Mouse (Mus musculus) embryonic stem cell, embryonic (primary cell): ENCODE measurements around the gene Ntf3.

ENCODE experiments used
- CTCF ChIA-PET, 4 experiments: fragments of 300-600 bp in 2 of 4; fragments of 350-600 bp in 2 of 4; sonication (Branson Sonifier 250); formaldehyde crosslinking; loops; one replicate each; lab custom pipeline; 2022; ENCODE audit warnings: inconsistent platforms in 2 of 4; lab: Charles Lee
- POLR2A ChIA-PET, 4 experiments: fragments of 300-600 bp in 2 of 4; fragments of 350-600 bp in 2 of 4; sonication (Branson Sonifier 250); formaldehyde crosslinking; loops; one replicate each; lab custom pipeline; 2022; ENCODE audit warnings: antibody characterized with exemption in 4 of 4, inconsistent platforms in 1 of 4; lab: Charles Lee

Ntf3 gene

DNA sequence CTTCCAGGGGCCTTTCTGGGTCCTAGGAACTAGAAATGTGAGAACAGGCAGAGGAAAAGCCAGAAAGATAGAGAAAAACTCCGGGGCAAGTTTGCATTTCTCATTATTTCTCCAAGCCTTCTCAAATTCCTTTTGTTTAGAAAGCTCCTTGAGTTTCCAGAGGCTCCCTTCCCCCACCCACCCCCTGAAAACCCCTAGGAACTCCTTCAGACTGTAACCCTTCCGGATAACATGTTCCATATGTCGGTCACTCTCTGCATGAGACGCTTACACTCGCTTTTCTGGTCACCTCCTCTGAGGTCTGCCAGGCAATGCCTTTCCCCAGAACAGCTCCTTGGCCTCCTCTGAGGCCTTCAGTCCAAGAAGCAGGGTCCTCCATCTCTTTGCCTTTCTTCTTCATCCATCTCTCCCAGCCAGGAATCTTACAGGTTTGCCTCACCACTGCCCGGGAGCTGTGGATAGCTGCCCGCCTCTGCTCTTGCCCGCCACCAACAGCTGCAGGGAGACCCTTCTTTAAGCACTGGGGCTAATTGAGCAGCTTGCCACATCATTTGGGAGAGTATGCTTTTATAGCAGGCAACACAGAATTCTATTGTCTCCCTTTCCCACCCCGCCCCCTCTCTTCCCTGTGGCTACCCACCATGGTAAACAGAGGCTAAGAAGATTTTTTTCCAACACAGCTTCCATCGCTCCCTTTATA is 51.6 kb downstream of the Ntf3 start:
- ChIA-PET POLR2A (no interaction called here), CTCF (no interaction called here)

DNA sequence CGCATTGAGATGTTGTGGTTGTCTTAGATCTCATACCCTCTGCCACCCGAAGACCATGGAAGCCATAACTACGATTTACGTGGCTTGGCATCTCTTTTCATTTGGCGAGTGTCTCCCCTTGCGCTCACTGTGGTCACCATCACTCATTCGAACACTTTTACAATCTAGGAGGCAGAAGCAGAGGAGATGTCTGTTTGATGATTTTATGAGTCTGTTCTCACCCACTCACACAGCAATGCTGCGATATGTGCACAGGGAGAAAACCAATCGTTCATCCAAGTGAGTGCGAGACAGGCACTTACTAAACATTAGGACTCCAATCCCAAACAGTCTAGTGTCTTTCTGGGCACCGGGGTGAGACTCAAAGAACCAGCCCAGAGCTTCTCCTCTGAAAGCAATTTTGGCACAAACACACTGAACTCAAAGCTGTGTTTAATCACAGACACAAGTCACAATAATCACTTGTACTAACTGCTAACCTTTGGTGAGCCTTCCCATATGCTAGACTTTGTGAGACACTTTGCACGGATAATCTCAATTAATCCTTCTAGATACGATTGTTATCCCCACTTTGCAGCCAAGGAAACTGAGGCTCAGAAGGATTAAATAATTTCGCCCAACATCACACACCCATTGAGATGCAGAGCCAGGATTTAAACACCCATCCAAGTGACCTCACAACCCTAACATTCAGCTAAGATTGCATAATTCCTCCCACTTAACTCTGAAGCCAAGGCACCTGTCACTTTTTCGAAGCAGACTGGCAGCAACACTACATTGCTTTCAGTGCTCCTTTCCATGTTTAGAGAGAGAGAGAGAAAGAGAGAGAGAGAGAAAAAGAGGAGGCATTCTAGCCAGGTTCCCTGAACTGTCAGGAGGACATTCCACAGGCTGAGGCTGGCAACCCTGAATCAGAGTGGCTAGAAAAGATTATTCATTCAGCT is 55.5 kb downstream of the Ntf3 start:
- ChIA-PET POLR2A (interaction anchor here in 1 of 4 experiments (0.7 kb wide), 1 partner anchor 15 kb away, joined by 3 read pairs; no protein-coding TSS in a partner anchor), CTCF (no interaction called here)

DNA sequence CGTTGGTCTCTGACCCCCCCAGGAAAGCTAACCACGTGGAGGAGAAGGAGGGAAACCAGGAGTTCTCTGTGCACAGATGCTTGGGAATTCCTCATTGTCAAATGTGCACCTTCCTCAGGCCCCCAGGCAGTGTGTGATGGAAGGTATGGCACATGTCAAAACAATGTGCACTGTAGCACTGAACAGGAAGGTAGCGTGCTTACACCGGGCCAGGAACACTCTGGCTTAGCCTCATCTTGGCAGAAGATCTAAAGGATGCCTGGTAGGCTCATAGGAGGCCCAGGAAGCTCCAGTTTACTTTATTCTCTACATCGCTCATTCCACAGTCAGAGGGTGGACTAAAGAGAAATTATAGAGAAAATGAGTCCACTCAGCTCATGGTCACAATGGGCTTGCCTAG is 57.5 kb downstream of the Ntf3 start:
- ChIA-PET POLR2A (interaction anchor here in 2 of 4 experiments (0.6 to 0.7 kb wide), 3 partner anchors 46 to 808 kb away, joined by 3 read pairs; no protein-coding TSS in a partner anchor), CTCF (no interaction called here)

DNA sequence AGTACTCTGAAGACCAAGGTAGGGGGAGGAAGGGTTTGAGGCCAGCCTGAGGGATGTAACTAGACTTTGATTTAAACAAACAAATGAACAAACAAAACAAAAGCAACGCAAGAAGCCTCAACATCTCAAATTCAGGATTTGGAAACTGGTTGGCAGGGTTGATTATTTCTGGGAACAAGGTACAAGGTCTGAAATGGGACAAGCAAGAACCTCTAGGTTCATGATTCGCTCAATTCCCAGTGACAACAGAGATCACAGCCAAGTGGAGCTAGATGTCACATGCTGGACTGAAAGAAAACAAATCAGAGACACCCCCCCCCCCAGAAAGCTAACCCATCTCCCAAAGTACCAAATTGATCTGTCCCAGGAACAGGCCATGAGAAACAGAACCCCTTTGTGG is 57.9 kb downstream of the Ntf3 start:
- ChIA-PET CTCF (no interaction called here), POLR2A (interaction anchor here in 2 of 4 experiments (0.6 to 0.7 kb wide), 2 partner anchors 449 to 808 kb away, joined by 3 read pairs; no protein-coding TSS in a partner anchor)

DNA sequence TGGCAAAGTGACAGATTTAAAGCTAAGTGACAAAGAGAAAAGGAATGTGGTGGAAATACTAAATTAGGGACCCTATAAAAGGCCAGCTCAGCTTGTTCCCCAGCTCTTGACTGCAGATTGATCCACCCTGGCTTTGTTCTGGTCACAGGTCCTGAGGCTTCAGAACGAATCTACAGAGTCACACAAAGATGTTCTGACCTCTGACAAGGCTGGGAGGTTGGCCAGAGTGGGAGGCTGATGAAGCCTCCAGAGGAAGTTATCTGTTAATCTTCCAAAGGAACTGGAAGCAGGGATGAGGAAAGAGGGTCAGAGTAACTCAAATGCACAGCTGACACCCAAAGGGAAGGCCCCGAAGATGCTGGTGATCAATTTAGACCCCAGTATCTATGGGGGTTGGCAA is 59.3 kb downstream of the Ntf3 start:
- CTCF ChIA-PET: no interaction called here
- POLR2A ChIA-PET: no interaction called here

DNA sequence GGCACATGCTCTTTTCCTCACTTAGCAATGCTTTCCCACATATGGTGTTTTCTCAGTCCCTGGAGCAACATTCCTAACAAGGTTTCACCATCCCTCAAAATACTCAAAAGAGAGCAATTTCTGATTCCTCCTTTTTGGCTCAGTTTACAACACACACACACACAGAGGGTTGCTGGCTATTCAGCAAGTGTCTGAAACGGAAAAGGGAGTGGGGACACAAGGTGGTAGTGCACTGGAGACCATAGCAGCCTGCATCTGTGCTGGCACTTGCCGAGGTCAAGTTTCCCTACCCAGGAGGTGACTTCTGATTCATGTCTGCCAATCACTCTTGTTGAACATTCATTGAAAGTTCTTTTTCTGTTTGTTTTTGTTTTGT is 59.9 kb downstream of the Ntf3 start:
- POLR2A ChIA-PET: no interaction called here
- CTCF ChIA-PET: no interaction called here

DNA sequence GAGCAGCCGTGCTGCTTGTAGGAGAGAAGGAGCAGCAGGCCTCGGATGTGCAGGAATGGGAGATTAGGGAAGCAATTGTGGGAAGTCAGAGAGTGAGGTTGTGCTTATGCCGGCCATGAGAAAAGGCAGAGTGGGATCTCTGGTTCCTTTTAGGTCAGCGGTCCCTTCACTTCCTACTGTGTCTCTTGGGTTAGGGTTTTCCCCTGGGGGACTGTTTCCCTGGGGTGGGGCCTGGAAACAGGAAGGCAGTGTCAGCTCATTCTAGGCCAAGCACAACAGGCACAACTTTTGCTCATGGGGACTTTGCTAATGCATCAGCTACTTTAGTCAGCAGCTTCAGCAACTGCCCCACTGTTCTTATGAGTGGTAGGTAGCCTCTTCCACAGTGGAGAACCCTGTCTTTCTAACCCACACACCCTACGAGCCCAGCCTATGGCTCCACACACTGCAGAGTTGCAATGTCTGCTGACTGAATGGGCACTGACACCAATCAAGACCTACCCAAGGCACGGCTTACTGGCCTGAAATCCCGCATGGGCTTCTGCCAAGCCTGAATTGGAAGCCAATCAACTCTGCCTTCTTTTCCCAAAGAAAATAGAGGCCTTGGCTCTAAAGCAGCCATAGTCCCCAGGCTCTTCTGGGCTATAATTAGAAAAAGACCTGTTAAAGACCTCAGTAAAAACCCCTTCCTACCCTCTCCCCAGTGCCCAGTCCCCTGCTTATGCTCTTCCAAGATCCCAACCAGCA is 60.5 kb downstream of the Ntf3 start:
- CTCF ChIA-PET: no interaction called here
- POLR2A ChIA-PET: no interaction called here

DNA sequence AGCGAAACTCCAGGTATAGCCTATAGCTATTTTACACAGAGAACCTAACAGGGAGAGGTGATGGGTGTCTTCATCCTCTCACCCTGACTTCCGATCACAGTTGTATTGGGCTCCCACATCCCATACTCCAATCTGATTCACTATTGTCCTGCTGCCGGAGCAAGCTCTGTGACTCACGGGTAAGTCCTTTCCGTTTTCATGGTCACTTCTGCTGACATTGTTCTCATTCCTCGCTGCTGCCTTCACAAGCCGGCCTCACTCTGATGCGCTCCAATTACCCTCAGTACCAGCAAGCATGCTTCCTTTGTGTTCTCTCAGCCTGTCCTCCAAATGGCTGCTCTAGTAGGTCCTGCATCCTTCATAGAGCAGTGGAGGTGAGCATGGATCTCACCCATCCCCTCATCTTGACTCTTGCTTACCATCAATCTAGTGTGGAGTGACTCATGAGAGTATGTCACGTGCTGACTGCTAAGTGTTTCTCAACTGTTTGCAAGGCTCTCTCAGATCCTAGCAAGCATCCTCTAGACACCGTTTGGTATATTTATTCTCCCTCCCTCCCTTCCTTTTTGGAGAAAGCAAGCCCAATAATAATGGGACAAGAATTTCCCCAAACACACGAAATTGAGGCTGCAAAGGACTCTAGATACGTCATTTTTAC is 61.5 kb downstream of the Ntf3 start:
- CTCF ChIA-PET: no interaction called here
- POLR2A ChIA-PET: no interaction called here

DNA sequence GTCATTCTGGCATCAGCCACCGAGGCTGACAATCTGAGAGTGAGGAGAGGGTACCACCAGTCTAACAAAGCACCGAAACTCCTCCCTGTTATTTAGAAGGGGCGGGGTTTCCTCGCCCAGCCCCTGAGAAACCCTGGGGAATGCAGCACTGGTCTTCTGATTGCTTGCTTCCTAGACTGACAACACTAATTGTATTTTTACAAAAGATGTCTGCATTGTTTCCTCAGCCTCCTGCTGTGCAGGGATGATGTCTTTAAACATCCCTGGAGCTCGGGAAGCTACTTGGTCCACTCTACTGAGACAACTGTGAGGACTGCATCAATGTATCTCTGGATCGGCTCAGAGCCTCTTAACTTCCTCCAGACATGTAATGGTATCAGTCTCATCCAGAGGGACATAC is 64.1 kb downstream of the Ntf3 start:
- POLR2A ChIA-PET: no interaction called here
- CTCF ChIA-PET: interaction anchor here in 1 of 4 experiments (0.5 kb wide), 1 partner anchor 603 kb away, joined by 5 read pairs; no protein-coding TSS in a partner anchor

DNA sequence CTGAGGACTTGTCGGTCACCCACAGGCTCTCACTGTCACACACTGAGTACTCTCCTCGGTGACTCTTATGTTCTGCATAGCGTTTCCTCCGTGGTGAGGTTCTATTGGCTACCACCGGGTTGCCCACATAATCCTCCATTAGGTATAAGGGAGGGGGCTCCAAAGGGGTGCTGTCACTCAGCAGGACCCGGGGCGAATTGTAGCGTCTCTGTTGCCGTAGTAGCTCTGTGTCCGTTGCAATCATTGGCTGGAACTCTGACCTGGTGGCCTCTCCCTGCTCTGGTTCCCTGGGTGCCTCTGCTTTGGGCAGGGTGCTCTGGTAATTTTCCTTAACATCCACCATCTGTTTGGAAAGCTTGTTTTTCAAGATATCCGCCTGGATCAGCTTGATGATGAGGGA is 64.7 kb downstream of the Ntf3 start:
- CTCF ChIA-PET: interaction anchor here in 1 of 4 experiments (0.5 kb wide), 1 partner anchor 603 kb away, joined by 5 read pairs; no protein-coding TSS in a partner anchor

DNA sequence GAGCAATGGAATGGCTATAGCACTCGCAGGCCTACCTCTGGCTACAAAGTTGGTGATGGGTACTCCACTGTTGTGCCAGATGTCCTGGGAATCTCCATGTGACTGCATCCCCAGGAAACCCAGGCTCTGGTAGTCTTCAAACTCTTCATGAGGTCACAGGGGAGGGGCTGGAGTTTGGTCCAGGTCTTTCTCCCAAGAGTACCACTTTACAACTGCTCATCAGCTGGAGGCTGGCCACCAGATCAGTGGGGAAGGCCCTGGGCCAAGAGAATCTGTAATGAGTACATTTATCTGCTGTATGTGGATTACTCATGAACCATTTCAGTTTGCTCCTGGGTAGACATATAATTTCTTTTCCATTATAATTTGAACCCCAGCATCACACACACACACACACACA is 66.1 kb downstream of the Ntf3 start:
- ChIA-PET POLR2A (interaction anchor here in 1 of 4 experiments (0.6 kb wide), 1 partner anchor 678 kb away, joined by 5 read pairs; no protein-coding TSS in a partner anchor), CTCF (no interaction called here)

More for the DNA sequence above, 64.7 kb downstream of the Ntf3 start:
- POLR2A ChIA-PET: no interaction called here

DNA sequence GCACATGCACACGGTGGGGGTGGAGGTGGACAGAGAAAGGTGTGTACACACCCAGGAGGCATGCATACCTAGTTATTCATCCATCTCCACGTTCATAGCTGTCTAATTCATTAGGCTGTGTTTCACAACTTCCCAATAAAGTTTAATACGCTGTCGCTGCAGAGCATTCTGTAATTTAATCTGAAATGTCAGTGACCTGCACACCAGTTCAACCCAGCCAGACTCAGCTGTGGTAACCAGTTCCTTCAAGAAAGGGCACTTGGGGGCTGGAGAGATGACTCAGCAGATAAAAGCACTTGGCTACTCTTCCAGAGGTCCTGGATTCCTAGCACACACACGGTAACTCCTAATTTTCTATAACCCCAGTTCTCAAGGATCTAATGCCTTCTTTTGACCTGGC is 69.2 kb downstream of the Ntf3 start:
- ChIA-PET CTCF (no interaction called here), POLR2A (no interaction called here)

DNA sequence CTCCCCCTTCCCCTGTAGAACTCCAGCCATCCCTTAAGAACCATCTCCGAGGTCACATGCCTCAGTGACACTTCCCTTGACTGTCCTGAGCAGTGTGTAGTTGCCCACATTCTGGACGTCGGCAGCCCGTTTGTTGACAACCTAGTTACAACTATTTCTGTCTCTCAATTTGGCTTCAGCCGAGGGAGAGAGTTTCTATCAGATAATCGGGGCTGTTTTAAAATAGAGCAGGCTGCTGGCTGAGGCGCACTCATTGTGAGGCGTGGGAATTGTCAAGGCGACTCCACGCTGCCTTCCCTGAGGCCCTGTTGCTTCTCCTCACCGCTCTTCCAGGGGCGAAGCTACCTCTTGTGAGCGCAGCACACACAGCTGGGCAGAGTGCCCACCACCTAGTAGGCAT is 70.6 kb downstream of the Ntf3 start:
- ChIA-PET POLR2A (interaction anchor here in 1 of 4 experiments (0.9 kb wide), 1 partner anchor 15 kb away, joined by 3 read pairs; no protein-coding TSS in a partner anchor), CTCF (no interaction called here)

DNA sequence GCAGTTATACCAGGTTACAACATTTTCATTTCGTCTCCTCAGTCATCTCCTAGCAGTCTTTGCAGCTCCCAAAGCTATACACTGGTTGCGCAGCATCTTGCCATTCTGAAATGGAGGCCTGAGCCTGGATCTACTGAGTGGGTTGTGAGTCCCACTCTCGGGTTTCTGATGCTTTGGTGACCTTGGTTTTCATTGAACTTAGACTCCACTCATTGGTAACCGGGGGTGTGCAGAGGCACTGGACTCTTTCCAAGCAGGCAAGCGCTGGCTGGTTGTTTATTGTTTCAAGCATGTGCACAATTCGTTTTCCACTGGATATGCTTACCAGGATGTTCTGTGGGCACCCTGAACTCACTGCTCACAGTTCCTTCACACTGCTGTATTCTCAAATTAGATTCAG is 71.7 kb downstream of the Ntf3 start:
- POLR2A ChIA-PET: no interaction called here
- CTCF ChIA-PET: no interaction called here

DNA sequence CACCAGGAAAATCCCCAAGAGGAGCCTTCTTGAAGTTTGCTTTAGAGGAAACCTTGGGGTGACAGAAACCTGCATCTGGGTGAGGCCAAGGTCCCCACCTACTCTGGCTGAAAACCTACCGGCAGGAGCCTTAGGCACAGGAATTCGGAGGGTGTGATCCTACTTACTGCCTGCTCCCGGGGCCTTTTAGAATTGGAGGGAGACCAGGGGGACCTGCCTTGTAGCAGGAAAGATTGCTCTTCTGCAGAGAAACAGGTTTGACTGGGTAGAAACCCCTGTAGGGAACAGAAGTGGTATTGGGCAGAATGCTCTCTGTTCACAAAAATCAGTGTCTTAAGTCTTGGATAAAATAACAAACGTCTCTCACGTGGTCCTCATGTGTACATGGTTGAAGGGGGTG is 74.7 kb downstream of the Ntf3 start:
- CTCF ChIA-PET: no interaction called here
- POLR2A ChIA-PET: no interaction called here

DNA sequence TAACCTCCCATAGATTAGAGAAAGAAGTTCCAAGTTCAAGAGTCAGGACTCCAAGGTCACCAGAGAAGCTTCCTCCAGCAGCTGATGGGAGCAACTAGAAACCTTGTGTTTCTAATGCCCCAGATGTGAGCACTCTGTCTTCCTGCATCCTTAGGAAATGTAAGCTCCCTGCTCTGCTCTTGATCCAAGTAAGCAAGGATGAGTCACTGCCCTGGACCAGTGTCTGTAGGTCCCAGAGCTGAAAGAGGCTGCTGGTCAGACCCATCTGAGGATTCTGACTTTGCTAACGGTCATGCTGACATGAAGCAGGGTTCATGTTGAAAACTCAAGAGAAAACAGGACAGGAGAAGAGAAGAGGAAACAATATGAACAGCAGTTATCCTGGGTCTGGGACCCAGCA is 76.6 kb downstream of the Ntf3 start:
- CTCF ChIA-PET: no interaction called here
- POLR2A ChIA-PET: no interaction called here

DNA sequence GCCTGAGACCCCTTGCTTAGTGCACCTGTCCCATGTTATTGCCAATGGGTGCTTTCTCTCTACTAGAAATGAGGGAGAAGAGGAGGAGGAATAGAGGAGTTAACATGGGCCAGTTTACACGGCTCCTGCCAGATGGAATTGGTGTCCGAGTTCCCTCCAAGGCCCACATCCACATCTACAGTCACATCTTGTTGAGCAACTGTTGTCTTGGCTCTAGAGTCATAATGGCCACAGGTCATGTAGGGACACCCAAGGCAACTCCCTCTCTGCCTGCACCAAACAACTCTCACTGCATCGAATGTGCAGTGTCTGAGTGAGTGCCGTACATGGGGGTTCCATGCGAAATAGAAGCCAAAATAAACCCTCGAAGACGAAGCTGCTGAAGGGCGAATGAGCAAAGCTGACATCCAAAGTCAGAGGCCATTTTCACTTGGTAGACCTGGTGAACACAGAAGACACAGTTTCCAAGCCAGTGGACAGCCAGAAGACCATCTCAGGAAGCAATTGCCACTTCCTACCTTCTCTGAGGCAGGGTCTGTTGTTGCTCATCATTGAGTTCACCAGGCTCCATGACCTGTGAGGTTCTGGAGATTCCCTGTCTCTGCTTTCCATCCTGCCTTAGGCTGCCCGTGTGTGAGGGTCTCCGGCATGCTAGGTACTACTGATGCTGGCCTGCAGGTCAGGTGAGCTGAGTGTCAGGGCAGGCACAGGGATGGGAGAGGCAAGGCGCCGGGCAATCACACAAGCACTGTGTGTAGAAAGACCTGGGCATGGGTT is 78.0 kb downstream of the Ntf3 start:
- ChIA-PET CTCF (interaction anchor here in 2 of 4 experiments (0.5 to 0.6 kb wide), 2 partner anchors 43 to 661 kb away, joined by 3 to 4 read pairs; no protein-coding TSS in a partner anchor), POLR2A (no interaction called here)

DNA sequence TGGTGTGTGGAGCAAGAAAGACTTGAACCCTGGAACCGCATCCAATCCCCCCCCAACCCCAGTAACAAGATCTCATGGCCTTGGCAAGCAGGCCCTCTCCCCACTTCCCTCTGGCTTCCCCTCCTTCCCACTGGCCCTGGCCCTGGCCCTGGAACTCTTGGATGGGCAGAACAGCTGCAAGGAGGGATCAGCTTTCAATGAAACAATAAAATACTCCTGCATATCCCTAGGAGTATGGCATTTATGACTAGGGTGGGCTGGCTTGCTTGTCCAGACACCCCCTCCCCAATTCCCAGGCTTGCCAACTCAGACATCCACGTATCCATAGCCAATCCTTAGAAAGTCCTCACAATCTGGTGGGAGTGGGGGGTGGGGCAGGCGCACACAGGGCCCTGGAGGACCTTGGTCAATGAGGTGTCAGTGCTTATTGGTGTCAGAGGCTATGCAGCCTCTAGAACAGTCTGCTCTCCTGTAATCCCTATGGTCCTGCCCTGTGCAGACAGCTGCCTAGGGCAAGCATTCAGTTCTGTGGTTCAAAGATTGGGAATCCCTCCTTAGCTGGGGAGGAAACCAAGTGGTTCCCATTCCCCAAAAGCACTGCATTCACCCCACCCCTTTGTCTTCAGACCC is 80.3 kb downstream of the Ntf3 start:
- ChIA-PET CTCF (interaction anchor here in 1 of 4 experiments (0.6 kb wide), 1 partner anchor 1606 kb away, joined by 5 read pairs; no protein-coding TSS in a partner anchor), POLR2A (no interaction called here)
